Mouse (Mus musculus) erythroblast, embryonic 14.5 days (primary cell): ENCODE measurements around the gene Islr.

Experiments
- GATA1 ChIP-seq: IDR thresholded peaks from 2 replicates; pipeline ENCODE4 v1.6.1; 2012; ENCODE audit warnings: low read length, inconsistent platforms, mixed read lengths
- TAL1 ChIP-seq: IDR thresholded peaks from 3 replicates; pipeline ENCODE4 v1.6.1; 2012; ENCODE audit warnings: low read length, inconsistent platforms, mixed read lengths

DNA sequence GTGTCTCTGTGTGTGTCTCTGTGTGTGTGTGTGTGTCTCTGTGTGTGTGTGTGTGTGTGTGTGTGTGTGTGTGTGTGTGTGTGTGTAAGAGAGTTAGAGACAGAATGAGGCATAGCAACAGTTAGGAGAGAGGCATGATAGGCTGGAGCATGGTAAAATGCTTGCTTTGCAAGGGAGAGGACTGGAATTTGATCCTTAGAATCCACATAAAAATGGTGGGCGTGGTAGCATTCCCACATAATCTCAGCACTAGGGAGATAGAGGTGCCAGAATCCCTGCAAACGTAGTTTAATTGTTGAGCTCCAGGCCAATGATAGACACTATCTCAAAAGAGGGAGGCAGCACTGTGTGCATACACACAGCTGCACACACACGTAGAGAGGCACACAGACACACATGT lies 79.0 kb downstream of the Islr start:
- TF ChIP-seq GATA1 (no peak), TAL1 (no peak)
